Mouse (Mus musculus): ENCODE measurements around the gene Maz. TPM values are rescaled to one million over a fixed set of nuclear protein-coding genes. Genes with fewer than 3 reads are reported as not detected.

Gene Maz
- total RNA-seq, 4 experiments from 2014 or later = 67.1 to 73.4 (median 72.5) TPM

DNA sequence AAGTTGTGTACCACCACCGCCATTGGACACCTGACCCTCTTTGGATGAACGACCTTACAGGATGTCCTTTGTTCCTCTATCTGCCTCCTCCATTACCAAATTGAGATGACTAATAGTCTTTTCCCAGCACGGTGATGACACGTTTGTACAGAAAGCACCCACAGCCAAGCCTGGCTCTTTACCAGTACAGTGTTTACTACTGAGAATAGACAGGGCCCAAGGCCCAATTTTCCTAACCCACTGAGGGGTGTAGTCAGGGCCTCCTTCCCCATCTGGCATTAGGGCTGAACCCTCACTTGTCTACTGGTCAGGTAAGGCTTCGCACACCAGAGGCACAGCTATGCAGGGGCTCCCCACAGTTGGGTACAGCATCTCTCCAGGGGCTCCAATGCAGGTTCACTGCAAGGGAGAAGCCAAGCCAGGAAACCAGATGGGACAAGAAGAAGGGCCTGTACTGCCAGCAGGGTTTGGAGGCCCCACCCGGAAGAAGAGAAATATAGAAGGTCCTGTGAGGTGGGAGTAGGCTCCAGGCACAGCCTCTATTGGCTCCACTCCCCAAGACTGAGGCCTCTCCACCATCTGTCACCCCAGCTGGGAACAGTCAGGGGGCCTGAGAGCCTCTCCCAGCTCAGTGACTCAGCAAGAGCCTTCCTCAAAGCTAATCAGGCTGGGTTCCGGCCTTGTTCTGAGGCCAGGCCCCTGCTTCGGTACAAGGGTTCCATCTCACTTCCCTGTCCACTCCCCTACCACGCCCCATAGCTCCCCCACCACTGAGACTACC is 18.4 kb downstream of the Maz start:
- DNase-seq (ENCODE audit: low spot score in 2 of 2) = peak; percentile 61 to 63

DNA sequence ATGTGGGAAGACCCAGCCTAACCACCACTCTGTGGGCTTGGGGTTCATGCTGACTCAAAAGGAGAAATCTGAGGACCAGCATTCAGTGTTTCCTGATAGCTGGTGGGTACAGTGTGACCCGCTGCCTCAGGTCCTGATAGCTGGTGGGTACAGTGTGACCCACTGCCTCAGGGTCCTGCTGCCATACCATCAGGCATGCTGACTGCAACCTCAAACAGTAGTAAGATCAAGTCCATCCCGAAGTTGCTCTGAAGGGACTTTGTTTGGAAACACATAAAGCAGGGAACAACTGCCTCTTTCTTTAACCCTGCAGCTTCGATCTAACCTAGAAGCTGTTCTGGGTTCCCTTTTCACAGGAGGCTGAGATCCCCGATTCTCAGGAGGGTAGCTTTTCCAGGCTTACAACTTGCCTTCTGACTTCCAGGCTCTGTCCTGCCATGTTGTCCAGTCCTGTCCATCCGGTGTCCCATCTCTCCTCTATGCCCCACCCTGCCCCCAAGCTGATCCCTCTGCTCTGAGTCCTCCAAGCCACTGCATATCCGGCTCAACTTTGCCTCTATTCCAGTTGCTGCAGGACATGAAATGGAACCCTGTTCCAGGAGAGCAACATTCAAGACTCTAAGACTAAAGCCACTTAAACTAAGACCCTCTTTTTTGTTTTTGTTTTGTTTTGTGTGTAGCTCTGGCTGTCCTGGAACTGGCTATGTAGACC is 19.4 kb downstream of the Maz start:
- DNase-seq (ENCODE audit: low spot score in 2 of 2) = no peak

DNA sequence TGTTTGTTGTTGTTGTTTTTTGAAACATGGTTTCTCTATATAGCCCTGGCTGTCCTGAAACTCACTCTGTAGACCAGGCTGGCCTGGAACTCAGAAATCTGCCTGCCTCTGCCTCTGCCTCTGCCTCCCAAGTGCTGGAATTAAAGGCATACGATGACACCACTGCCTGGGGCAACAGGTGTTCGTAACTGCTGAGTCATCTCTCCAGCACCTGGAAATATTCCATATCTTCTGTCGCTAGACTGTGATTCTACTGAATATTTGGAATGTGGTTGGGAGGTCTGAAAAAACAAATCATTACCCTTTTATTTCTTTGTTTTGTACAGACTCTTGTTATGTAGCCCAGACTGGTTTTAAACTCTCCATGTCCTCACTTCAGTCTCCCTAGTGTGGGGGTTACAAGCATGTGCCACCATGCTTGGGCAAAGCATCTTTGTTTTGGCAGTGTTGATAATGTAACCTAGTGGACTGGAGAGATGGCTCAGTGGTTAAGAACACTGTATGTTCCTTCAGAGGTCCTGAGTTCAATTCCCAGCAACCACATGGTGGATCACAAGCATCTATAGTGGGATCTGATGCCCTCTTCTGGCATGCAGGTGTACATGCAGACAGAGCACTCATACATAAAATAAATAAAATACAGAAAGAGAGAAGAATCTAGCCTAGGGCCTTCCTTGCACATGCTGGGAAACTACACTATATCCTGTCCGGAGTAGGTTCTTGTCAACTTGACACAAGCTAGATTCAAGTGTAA is 22.5 kb downstream of the Maz start:
- DNase-seq (ENCODE audit: low spot score in 2 of 2) = no peak

DNA sequence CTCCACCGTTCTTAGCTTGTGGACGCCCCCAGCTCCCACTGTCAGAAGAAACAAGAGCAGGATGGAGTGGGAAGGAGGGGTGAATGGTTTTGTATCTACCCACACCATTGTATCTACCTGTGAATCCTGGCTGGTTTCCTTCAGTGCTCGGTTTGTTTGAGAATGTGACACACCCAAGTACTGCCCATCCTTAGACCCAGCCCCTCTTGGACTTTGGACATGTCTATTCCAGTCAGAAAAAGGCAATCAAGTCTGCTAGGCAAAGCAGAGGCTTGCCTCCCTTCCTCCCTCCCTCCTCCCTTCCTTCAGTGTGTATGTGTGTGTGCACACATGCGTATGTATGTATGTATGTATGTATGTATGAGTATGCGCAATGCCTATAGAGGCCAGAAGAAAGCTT is 23.2 kb downstream of the Maz start:
- DNase-seq (ENCODE audit: low spot score in 2 of 2) = no peak

DNA sequence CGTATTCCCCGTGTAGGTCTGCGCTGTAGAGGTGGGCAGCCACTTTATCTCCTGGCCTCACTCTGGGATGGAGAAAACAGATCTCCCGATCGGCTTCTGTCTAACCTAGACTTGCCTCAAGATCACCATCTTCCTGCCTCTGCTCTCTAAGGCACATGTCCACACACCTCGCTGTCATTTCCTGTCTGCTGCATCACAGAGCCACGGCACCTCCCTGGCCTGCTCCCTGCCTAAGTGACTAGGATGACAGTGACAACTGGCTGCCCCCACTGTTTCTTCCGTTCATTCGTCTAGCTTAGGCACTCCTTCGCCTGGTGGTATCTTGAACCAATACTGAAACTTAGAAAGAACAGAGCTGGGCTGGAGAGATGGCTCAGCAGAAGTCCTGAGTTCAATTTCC is 27.3 kb downstream of the Maz start:
- no peak for DNase-seq (ENCODE audit: low spot score in 2 of 2)

DNA sequence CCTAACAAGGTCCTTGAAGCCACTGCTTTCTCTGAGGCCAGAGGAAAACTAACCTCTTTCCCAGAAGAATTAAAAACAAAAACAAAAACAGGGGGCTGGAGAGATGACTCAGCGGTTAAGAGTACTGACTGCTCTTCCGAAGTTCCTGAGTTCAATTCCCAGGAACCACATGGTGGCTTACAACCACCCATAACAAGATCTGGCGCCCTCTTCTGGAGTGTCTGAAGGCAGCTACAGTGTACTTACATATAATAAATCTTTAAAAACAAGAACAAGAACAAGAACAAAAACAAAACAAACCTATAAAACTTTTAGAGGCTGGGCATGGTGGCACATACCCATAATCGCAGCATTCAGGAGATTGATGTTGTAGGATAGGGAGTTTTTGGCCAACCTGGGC is 30.4 kb downstream of the Maz start:
- DNase-seq (ENCODE audit: low spot score in 2 of 2) = no peak

DNA sequence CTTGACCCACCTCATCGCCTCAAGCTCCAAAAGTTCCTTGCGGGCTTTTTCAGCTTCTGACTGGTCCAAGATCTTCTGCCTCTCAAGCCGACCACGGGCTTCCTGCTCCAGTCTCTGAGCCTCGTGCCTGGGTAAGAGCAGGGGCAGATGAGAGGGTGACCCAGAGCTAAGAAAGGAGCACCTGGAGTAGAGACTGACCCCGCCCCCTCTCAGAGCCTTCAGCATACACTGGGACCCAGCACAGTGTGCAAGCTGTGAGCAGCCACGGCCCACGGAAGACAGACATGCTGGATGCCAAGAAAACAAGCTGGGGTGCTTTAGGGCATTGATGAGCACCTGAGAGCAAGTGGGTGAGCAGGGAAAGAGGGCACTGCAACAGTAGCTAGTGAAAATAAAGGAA is 38.0 kb downstream of the Maz start:
- no peak for DNase-seq (ENCODE audit: low spot score in 2 of 2)

DNA sequence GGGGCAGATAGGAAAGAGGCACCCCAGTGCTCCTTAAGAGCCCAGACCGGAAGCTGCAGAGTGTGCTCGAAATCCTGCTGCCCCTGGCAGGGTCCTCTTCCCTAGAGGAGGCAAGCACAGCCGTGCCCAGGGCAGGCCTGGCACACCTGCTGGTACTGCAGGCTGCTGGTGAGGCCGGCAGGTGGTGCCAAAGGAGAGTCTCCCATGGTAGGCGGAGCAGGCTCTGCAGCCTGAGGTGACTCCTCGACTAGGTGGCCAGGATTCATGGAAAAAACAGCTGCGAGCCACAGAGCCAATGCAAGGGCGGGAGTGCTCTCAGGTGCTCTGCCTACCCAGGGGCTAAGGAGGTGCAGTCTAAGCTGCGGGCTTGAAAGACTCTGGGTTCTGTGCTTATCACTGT is 40.5 kb downstream of the Maz start:
- DNase-seq (ENCODE audit: low spot score in 2 of 2) = peak; percentile 54 to 69

DNA sequence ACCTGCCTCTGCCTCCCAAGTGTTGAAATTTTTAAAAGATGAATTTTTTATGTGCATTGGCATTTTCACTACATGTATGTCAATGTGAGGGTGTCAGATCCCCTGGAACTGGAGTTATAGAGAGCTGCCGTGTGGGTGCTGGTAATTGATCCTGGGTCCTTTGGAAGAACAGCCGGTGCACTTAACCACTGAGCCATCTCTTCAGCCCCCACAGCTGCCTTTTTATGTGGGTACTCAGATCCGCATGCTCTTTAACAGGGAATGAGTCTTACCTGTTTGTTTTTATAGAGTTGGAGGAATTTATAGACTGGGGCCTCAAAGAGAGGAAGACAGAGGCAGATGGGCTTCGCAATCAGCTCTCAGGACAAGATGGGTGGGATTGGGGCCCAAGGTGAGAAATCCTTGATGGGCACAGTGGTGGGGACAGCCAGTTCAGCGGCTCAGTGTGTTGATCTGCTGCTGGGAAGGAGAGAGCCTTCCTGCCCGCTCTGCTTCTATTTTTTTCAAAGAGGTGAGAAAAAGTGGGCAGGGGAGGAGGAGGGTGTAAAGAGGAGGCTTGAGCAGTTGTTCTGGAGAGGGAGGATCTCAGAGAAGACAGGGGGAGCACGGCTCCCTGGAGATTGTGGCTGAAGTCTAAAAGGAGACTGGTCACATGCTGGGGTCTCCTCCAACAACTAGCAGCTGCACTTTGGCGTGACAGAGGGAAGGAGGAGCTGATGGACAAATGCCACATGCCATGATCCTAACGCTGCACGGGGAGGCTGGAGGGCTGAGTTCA is 42.0 kb downstream of the Maz start:
- DNase-seq (ENCODE audit: low spot score in 2 of 2) = no peak

DNA sequence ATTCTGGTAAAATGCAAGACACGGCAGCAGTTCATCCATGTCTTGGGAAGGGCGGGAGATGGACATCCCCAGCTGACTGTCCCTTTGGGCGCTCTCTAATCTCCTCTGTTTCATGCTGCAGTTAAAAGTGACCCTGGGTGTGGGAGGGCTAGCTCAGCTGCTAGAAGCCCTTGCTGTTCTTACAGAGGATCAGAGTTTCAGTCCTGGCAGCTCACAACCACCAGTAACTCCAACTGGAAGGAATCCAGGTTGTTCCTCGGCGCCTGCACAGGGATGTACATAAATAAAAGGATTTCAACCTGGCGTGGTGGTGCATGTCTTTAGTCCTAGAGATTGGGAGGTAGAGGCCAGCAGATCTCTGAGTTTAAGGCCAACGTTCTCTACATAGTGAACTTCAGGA is 43.7 kb downstream of the Maz start:
- DNase-seq (ENCODE audit: low spot score in 2 of 2) = no peak

DNA sequence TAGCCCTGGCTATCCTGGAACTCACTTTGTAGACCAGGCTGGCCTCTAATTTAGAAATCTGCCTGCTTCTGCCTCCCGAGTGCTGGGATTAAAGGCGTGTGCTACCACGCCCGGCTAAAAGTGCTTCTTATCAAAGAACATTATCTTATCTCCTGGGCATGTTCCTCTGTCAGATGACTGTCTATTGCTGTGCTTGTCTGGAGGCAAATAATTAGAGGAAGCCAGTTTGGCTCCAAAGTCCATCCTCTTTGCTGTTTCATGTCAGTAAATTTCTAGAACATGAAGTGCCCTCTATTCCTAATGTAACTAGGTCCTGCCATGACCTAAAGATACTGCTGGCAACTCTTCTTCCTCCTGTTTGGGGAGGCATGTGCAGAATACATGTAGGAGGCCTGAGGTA is 44.8 kb downstream of the Maz start:
- no peak for DNase-seq (ENCODE audit: low spot score in 2 of 2)

DNA sequence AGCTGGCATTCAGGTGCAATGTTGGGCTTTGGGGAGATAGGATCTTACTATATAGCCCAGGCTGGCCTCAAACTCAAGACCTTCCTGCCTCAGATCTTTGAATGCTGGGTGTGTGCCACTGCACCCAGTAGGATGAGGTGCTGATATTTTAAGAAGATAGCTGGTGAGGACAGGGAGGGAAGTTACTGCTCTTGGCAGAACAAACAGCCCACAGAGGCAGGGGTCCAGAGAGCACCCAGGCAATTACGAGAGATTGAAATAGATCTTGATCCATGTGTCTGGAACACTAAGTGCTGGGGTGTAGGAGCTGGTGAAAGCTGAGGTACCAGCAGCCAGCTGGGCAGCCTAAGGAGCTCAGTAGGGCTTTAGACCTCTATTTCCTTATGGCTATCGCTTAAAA is 45.2 kb downstream of the Maz start:
- peak in 1 of 2 experiments; percentile 29 for DNase-seq (ENCODE audit: low spot score in 2 of 2)

DNA sequence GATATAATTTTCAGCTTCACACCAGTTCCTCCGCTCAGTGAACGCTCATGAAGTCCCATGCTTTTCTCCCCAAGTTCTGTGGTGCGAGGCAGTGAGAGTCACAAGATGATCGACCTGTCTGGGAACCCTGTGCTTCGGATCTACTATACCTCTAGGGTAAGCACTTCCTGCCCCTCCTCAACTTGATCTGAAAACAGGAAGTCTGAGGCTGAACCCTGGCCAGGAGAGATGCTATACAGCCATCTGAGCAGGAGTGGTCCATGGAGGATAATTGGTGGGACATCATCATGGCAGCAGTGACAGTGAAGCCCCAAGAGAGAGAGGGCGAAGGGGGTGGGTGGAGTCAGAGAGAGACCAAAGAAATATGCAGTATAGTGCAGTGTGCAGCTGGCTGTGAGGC is 48.0 kb downstream of the Maz start:
- no peak for DNase-seq (ENCODE audit: low spot score in 2 of 2)

DNA sequence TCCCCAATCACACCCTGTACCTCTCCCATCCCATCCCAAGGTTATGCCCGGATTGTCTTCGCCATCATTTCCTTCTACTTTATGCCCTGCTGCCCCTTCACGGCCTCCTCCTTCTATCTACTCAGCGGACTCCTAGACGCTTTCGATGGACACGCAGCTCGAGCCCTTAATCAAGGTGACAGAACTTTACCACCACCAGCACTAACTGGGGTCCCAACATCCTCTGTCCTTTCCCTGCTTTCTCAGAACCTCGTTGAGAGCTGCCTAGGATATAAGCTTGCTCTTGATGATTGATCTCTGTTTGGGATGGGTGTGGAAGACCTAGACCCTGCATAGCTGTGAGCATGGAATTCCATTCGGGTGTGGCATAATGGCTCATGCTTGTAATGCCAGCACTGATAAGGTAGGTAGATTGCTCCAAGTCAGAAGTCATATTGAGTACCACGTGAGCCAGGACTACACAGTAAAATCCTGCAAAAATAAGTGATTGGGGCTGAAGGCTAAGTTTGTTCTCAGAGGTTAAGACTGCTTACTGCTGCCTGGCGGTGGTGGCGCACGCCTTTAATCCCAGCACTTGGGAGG is 49.9 kb downstream of the Maz start:
- DNase-seq (ENCODE audit: low spot score in 2 of 2) = no peak

DNA sequence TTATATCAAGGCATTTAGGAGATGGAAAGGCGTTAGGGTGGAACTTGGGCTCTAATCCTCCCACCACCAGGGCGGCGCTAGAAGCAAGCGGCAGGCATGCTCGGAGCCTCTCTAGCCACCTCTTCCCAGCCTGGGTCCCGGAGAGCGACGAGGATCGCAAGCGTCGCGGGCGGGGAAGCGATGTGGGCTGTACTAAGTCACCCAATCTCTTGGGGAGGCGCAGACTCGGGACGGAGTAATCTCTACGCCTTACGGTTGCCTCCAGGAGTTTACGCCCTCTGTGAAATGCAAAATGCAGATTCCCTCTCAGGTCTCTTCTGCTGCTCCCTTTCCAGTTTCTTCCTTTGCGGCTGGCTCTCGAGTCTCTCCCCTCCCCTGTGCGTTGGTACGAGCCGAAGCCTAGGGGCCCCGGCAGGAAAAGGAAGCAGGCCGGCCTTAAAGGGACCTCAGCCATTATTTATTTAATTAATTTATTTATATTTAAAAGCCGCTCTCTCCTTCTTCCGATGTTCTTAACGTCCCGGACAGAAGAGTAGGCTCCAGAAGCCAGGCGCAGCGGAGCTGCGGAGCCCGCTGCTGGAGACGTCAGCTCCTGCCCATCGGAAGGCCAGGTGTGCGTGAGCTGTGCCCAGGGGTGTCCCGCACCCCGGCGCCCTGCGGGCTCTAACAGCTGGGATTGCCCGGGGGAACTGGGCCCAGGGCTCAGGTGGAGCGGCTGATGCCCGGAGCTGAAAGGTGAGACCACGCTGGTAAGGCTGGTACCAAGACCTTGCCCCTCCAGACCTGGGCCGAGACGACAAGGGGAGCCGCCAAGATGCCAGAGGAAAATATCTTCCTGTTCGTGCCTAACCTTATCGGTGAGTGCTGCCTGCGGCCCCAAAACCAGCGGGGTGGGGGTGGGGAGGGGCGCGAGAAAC is 50.6 kb downstream of the Maz start, which contains the start of gene Cdiptos:
TSS of gene Cdiptos (minus strand) at position 149 of the 917 bp plus-strand sequence.
- DNase-seq (ENCODE audit: low spot score in 2 of 2) = peak; percentile 91 to 92

DNA sequence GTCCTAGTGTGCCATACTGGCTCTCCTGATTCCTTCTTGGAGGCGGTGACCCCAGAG is 51.1 kb downstream of the Maz start, which contains the start of gene Cdipt:
TSS of gene Cdipt (plus strand) at position 22 of the 57 bp plus-strand sequence.
- DNase-seq (ENCODE audit: low spot score in 2 of 2) = no peak

DNA sequence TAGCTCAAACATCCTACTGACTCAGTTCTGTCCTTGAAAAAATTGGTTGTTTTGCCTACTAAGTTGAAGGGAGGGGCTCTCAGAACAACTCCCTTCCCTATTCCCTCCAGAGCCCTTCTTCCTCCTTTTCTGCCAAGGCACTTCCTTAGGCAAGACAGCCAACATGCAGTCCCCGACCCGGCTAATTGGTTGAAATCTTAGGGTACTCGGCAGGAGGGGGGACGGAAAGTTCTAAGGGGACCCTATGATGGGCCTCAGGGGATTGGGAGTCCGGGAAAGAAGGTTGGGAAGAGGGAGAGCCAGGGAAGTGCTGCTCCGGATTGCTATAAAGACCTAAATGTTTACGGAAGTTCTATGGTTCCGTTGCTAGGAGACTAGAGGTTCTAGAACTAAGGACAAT is 51.3 kb downstream of the Maz start:
- DNase-seq (ENCODE audit: low spot score in 2 of 2) = no peak
